Mouse (Mus musculus): ENCODE results near the gene Wfdc8.

Gene Wfdc8

DNA sequence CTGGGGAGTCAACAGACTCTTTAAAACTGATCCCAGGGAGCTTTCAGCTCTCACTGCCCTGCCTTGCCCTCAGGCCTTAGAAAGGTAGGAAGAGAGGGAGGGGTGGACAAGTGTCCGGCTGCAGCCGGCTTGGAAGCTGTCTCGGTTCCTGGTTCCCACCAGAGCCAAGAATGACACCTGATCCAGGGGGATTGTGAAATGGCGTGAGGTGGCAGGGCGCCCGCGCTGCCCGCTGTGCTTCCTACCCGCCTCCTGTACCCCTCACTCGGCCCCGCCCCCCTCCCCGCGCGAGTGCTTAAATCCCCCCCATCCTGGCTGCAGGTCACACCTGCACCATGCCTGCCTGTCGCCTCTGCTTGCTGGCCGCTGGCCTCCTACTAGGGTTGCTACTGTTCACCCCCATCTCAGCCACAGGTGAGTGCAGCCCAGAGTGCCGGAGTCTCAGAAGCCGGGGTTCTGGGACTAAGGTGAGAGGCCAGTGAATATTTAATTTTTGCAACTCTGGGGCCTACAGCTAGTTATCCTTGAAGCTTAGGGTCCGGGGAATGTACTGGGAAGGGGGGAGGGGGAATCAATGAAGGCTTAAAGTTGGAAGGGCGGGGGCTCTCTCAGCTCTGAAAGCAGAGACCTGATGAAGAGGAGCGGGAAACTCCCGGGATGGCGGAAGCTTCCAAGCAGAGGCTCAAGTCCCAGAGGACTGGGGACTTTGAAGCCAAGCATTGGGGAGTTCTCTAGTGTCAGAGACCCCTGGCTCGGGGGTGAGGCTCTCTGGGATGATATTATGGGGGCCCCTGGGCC lies 50.8 kb downstream of the Wfdc8 start, which contains the start of gene Wfdc2:
Wfdc2 (plus strand) TSS at position 23 of the 798 bp plus-strand sequence.
- DNase-seq = no peak

DNA sequence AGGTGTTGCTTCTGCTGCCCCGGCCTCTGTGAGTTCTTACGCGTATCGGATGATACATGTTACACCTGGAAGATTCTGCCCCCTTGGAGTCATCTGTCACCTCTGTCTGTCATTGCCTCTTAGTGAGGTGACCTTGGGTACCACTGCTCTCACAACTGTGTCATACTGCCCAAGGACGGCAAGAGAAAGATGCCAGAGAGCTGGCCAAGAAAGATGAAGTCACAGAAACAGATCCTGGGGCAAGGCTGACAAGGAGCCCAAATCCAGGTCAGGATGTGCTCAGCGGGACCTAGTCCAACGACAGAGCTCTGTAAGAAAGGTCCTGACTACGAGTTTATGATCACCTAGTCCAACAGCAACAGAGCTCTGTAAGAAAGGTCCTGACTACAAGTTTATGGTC lies 53.3 kb downstream of the Wfdc8 start:
- no peak for DNase-seq

DNA sequence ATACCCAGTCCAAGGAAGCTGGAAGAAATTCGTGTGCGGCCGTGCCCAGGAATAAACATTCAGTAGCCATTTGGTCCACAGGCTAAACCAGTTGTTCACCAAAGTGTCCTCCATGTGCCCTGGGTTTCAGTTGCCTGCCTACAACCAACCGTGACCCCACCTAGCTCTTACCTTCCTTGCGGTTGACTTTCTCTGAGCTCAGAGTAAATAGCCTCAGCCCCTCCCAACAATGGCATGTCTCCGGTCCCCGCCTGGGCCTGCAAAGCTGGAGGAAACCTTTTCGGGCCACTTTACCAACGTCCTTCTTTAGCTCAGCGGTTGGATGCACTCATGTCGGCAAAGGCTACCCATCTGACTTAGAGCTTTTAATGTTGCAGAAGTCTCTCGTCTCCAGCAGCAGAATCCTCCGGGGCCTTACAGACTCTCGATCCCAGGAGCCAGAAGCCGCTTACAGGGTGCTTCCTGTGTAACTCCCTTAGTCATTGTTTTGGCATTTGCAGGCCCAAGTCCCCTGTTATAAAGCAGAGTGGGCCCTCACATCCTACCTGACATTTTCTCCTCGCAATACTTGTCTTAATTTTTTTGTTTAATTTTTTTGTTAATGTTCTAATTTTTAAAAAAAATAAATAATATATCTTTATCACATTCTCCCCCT lies 54.3 kb downstream of the Wfdc8 start:
- no peak for DNase-seq

DNA sequence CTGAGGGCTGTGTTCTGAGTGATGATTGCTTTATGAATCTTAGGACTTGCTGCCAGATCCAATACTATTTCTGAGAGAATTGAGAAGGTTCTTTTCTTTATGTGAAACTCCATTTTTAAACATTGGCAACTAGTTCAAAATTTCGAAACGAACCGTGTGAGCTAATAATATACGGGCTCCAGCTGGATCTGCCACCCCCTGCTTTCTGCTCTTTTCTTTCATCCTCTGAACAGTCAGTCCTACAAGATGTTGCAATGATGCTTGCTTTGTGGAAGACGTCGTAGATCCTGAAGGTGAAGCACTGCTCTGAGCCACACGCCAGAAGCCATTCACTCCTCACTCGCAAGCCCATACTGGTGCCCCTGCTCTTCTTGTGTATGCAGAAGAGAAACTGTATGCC lies 55.0 kb downstream of the Wfdc8 start:
- DNase-seq = no peak

DNA sequence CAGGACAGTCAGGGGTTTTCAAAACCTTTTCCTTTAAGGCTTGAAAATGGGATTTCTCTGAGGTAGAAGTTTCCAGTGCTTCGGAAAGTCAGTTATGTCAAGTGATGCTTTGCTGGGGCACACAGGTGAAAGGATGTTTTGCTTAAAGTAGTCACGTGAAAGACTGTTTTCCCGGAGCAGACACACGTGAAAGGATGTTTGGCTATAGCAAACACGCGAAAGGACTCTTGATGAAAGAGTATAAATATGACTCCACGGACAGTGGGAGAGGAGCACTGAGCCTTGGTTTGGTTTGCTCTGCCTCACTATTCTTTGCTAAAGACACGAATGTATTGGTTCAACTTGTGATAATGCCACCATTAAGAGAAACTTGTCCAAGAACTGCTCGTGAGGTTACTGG lies 61.9 kb downstream of the Wfdc8 start:
- DNase-seq = no peak

DNA sequence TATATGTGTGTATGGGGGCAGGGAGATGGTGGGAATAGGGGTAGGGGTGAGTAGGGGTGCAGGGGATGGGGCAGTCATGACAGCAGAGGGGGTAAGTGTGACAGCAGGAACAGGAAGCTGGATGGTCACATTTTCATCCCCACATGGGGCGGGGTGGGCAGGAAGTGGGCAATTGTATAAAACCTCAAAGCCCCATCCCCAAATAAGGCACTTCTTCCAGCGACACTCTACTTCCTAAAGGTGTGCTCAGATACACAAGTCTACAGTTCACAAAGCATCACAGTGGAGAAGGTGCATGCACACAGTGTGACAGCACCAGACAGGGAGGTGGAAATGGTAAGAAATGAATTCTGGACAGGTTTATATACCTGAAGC lies 62.5 kb downstream of the Wfdc8 start:
- no peak for DNase-seq

DNA sequence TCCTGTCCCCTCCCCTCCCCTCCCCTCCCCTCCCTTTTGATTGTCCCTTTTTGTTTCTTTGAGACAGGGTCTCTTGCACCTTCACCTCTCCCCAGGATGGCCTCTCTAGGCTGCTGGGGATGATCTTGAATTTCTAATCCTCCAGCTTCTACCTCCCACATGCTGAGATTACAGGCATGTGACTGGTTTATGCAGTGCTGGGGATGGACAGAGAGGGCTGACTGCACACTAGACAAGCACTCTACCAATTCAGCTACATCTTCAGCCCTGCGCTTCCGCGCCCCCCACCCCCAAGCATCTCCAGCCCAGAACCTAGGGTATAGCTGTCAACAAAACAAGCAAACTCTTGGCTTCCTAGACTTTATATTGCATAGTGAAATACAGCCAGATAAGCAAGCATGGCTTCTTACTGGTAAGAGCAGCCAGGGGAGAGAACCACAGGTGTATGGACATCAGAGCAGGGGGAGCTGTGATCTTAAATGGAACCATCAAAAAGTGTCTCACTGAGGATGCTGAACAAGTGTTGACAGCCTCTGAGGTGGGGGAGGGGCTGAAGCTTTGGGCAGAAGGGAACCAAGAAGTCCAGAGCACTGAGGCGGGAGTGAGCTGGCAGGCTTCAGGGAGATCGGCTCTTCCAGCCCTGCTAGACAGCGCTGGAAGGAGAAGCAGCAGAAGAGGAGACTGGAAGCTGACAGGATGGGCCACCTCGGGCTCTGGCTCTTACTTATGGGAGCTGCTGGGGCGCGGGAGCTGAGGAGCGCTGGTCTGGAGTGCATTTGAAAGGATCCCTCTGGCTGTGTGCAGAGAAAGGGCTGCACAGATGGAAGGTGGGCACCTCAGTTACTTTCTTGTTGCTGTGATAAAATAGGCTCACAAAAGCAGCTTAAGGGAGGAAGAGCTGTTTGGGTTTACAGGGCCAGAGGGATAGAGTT lies 63.2 kb downstream of the Wfdc8 start:
- DNase-seq = peak; percentile 42

DNA sequence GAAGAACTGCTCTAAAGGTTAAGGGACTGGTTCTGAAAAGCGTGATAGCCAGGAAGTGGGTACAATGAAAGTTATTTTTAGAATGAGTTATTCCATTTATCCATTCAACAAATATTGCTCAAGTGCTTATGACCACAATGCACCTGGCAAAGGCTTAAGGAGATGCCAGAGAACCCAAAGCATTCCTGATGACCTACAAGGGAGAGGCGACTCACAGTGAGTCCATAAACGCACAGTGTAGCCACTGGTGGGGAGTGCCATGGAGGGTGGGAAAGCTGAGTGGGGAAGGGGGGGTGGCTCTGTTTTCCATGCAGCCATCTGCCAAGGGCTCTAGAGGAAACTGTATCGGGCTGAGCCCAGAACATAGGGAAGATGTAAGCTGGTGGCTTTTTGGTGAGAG lies 64.1 kb downstream of the Wfdc8 start:
- no peak for DNase-seq

All from right cerebral cortex, postnatal 14 days (tissue).